Mouse (Mus musculus) embryonic facial prominence, embryonic 12.5 days (tissue): ENCODE measurements around the gene Vsig1. TPM values are rescaled to one million over a fixed set of nuclear protein-coding genes. Genes with fewer than 3 reads are reported as not detected.

Source experiments
- ATAC-seq: fragments of 200-750 bp; cut with Nextera tagmentation; 2 replicates; pipeline ENCODE4 v1.8.0; 2017; ENCODE audit not compliant: insufficient number of reproducible peaks, insufficient read depth, low FRiP score, low TSS enrichment
- H3K27ac ChIP-seq: fragments of 300-500 bp; sonication (generic); 2 replicates; pipeline ENCODE4 v1.5.1; 2016; ENCODE audit warnings: mild to moderate bottlenecking
- H3K27me3 ChIP-seq: fragments of 300-500 bp; sonication (generic); 2 replicates; pipeline ENCODE4 v1.6.1; 2016; ENCODE audit warnings: mild to moderate bottlenecking, moderate library complexity
- H3K36me3 ChIP-seq: fragments of 300-500 bp; sonication (generic); 2 replicates; pipeline ENCODE4 v1.6.1; 2016; ENCODE audit warnings: mild to moderate bottlenecking
- H3K4me1 ChIP-seq: fragments of 300-500 bp; sonication (generic); 2 replicates; pipeline ENCODE4 v1.6.1; 2016
- H3K4me2 ChIP-seq: fragments of 300-500 bp; sonication (generic); replicated peaks from 2 replicates; pipeline ENCODE4 v1.6.1; 2016; ENCODE audit warnings: mild to moderate bottlenecking, moderate library complexity
- H3K4me3 ChIP-seq: fragments of 300-500 bp; sonication (generic); 2 replicates; pipeline ENCODE4 v1.5.1; 2016; ENCODE audit warnings: mild to moderate bottlenecking
- H3K9ac ChIP-seq: fragments of 300-500 bp; sonication (generic); 2 replicates; pipeline ENCODE4 v1.6.1; 2016; ENCODE audit warnings: mild to moderate bottlenecking, moderate library complexity
- H3K9me3 ChIP-seq: fragments of 300-500 bp; sonication (generic); 2 replicates; pipeline ENCODE4 v1.6.1; 2016; ENCODE audit warnings: mild to moderate bottlenecking, moderate library complexity
- WGBS: fragments of 180-500 bp; shearing (Covaris S2); methylation state at CpG from one replicate; pipeline ENCODE4 v1.1.7; 2016; 5-methylcytosine and 5-hydroxymethylcytosine counted together
- polyA plus RNA-seq: library from polyadenylated mRNA; unstranded; fragments of >200 nt; fragmentation: Nextera tagmentation; extraction: Ambion mirVana; gene quantifications from 2 replicates; pipeline ENCODE4 v1.2.1, GENCODE M21; 2016

The Vsig1 gene
- 0.08 TPM in 1 of 2 replicates, not detected in the other for polyA plus RNA-seq

DNA sequence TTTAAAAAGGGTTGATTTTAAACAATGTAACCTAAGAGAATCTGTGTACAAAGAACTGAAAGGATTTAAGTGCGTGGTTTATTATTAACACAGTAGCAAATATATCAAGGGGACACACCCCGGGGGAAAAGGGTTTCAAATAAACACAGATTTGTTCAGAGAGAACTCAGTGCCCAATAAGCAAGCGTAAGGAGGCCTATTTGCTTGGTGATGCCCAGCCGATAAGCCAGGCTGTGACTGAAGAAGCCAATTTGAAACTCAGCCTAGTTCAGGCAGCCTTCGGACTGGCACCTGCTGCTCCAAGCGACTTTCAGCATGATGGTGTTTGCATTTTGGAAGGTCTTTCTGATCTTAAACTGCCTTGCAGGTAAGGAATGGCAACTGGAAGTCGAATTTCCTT lies at the start of gene Vsig1:
Vsig1 (plus strand) TSS at position 249 of the 400 bp plus-strand sequence.
- no peak for ATAC-seq
- Histone ChIP-seq H3K36me3 (no peaks in the 10 kb centered on the region), H3K4me1 (no peaks in the 10 kb centered on the region), H3K27me3 (no peaks in the 10 kb centered on the region; the same call in 1 of the 2 replicates), H3K9ac (no peak within 1 kb of the TSS), H3K4me3 (no peak within 1 kb of the TSS), H3K9me3 (no peaks in the 10 kb centered on the region), H3K4me2 (no peak within 1 kb of the TSS), H3K27ac (no peak within 1 kb of the TSS)
- 70% methylated on average over 7 of the region's 7 CpGs for WGBS

DNA sequence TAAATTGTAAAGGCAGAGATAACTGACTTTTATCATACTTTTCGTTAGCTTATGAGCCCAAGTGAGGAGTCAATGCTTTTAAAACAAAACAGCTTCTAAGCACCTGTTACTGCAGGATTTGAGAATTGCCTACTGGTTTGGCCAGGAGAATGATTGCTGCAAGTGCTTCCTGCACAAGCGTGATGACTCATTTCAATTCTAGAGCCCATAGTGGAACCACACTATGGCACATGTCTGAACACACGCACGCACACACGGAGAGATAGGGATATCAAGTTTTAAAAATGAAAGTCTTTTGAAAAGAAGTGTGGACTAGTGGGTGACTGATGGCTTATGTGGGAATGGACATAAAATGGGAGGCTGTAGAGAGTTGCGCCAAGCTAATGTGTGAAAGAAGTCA lies 44.6 kb upstream of the Vsig1 start:
- H3K9me3 ChIP-seq = no peaks in the 10 kb centered on the region
- H3K4me2 ChIP-seq = no peak overlapping the region
- no peak overlapping the region for H3K27ac ChIP-seq
- no peak overlapping the region for H3K9ac ChIP-seq
- ATAC-seq = no peak
- no peaks in the 10 kb centered on the region for H3K27me3 ChIP-seq
- 90% methylated on average over 6 of the region's 6 CpGs for WGBS
- H3K4me1 ChIP-seq = no peaks in the 10 kb centered on the region
- no peaks in the 10 kb centered on the region for H3K36me3 ChIP-seq
- H3K4me3 ChIP-seq = no peak overlapping the region

DNA sequence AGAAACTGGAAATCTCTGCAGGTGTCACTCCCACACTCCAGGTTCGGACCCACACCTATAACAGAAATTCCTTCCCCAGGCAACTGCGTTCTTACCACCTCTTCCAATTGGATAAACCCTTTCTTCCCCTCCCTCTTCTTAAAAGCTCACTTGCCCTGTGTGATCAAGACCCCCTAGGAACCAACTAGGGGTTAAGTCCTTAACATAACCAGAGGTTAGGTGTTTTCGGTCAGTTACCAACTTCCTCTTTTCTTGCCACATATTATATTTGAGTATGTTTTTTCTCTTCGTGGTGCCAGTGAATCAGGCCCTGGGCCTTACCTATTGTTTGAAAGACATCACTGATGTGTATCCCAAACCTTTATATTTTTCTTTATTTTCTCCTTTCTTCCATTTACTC lies 44.0 kb upstream of the Vsig1 start:
- no peak for ATAC-seq
- H3K27ac ChIP-seq = no peak overlapping the region
- H3K9ac ChIP-seq = no peak overlapping the region
- no peak overlapping the region for H3K4me3 ChIP-seq
- 83% methylated on average over 4 of the region's 4 CpGs for WGBS
- H3K27me3 ChIP-seq = no peaks in the 10 kb centered on the region
- no peaks in the 10 kb centered on the region for H3K4me1 ChIP-seq
- H3K4me2 ChIP-seq = no peak overlapping the region
- H3K9me3 ChIP-seq = no peaks in the 10 kb centered on the region
- H3K36me3 ChIP-seq = no peaks in the 10 kb centered on the region

DNA sequence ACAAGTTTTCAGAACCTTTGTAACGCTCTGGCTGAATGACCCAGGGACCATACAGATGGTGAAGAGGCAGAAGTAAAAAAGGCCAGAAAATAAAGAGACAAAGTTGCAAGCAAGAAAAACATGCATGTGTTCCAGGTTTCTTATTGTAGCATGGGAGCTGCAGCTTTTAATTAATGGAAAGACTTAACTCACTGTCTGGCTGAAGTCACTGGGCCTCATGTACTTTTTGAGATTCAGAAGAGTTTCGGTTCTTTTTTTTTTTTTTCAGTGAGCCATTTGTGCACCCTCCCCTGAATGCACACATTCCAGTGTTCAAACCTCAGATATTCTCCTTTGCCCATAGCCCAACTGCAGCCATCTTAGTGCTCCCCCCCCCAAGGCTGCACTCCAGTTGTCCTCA lies 20.2 kb upstream of the Vsig1 start:
- 67% methylated on average over 2 of the region's 2 CpGs for WGBS
- Histone ChIP-seq H3K27me3 (peaks cover 5% of the 10 kb centered on the region; the same call in 1 of the 2 replicates), H3K36me3 (no peaks in the 10 kb centered on the region), H3K9me3 (no peaks in the 10 kb centered on the region), H3K9ac (no peak overlapping the region), H3K4me2 (no peak overlapping the region), H3K4me1 (no peaks in the 10 kb centered on the region), H3K27ac (no peak overlapping the region), H3K4me3 (no peak overlapping the region)
- ATAC-seq = no peak

DNA sequence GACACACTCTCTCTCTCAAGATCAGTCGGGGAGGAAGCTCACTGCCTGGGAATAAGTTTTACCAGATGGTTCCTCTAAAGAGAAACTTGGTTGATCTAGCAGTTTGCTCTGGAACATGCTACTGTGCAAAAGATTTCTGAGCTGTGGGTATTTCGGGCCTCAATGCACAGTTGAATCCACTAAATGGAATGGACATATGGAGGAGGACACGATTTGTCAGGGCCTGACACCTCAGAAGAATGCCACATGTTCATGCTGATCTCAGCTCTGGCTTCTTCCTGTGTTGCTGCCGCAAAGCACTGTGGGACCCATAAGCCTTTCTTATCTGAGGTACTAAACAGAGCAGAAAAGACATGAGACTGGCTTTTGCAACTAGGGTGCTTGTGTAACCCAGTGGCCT lies 15.6 kb upstream of the Vsig1 start:
- Histone ChIP-seq H3K36me3 (no peaks in the 10 kb centered on the region), H3K9ac (no peak overlapping the region), H3K4me1 (no peaks in the 10 kb centered on the region), H3K27me3 (0 out of 2 replicates have a peak, but pooled peaks cover 3% of the 10 kb centered on the region), H3K4me2 (no peak overlapping the region), H3K9me3 (no peaks in the 10 kb centered on the region), H3K27ac (no peak overlapping the region), H3K4me3 (no peak overlapping the region)
- 82% methylated on average over 4 of the region's 4 CpGs for WGBS
- no peak for ATAC-seq

DNA sequence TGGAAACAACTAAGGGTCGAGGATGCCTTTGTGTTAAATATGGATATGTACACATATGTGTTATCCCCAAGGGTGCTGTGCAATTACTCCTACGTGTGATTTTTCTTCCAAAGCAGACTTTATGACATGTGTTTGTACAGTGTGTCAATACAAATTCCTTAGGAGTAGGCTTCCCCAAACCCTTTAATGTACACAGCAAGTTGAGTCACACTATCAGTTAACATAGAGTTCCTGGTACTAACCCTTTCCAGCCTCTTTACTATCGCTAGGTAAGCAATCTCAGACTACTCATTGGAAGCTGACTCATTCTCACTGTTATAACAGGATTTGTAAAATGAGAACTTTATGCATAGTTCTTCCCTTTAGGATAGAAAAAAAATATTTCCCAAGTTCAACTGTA lies 3.9 kb upstream of the Vsig1 start:
- ATAC-seq = no peak
- Histone ChIP-seq H3K9ac (no peak overlapping the region), H3K27ac (no peak overlapping the region), H3K9me3 (no peaks in the 10 kb centered on the region), H3K4me3 (no peak overlapping the region), H3K36me3 (no peaks in the 10 kb centered on the region), H3K4me1 (no peaks in the 10 kb centered on the region), H3K27me3 (no peaks in the 10 kb centered on the region; the same call in 1 of the 2 replicates), H3K4me2 (no peak overlapping the region)
- WGBS = 79% methylated on average over 3 of the region's 3 CpGs

DNA sequence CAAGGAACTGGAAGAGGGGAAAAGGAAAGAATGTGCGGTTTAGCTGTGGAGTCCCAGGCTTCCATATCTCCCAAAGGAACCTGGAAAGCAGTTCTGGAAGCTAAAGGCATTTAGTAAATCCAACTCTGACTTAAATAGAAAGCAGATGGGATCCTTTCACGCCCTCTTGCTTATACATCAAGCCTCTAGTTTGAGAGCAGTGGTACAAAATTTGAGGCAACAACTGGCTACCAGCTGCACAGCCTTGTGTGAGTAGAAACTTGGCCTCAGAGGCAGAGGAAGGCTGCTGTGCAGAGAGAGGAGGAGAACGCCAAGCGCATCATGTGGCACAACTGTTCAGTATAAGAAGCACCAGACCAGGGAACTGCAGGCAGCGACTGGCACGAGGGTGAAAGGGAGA lies 13.9 kb downstream of the Vsig1 start:
- Histone ChIP-seq H3K27ac (peak overlapping the region; percentile 46; the same call in 1 of the 2 replicates), H3K4me1 (no peaks in the 10 kb centered on the region), H3K27me3 (peaks cover 26% of the 10 kb centered on the region), H3K4me3 (no peak overlapping the region), H3K9ac (no peak overlapping the region), H3K36me3 (no peaks in the 10 kb centered on the region), H3K4me2 (no peak overlapping the region), H3K9me3 (no peaks in the 10 kb centered on the region)
- ATAC-seq = no peak
- 55% methylated on average over 6 of the region's 6 CpGs for WGBS

DNA sequence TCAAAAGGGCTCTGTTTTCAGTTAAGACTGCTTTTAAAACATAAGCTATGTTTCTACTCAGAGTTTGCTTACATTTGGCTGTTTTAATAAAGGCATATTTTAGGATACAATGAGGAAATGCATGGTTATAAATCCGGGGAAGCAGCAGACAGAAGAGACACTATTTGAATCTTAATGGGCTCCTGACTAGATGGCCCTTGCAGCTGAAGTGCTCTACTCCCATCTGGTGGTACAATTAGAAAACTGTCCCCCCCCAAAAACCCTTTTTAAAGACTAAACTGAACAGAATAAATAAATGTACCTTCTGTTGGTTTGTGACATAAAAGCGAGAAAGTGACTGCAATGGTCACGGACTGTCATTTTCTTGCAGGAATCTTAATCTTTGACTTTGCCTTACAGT lies 24.7 kb downstream of the Vsig1 start:
- peaks cover 7% of the 10 kb centered on the region; the same call in 1 of the 2 replicates for H3K27me3 ChIP-seq
- ATAC-seq = no peak

DNA sequence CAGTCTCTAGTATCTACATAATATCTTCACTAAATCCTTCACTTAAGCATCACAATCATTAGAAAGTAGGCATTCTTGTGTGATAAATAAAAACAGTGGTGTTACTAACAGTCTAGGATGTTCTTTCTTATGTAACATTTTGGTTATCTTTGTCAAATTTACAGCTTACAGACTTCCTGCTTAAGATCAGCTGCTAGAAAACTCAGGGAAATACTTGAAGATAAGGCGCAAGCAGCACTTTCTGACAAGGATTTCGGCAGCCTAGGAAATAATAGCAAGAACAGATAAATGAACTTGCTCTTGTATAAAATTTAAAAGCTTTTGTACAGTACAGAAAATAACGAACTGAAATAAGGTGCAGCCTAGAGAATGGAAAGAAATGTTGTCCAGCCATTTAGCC lies 25.9 kb downstream of the Vsig1 start:
- no peak overlapping the region for H3K4me3 ChIP-seq

More for the DNA sequence above, 24.7 kb downstream of the Vsig1 start:
- Histone ChIP-seq H3K27ac (no peak overlapping the region), H3K36me3 (no peaks in the 10 kb centered on the region), H3K4me2 (no peak overlapping the region), H3K9ac (no peak overlapping the region), H3K4me3 (no peak overlapping the region), H3K9me3 (no peaks in the 10 kb centered on the region), H3K4me1 (no peaks in the 10 kb centered on the region)
- 72% methylated on average over 3 of the region's 3 CpGs for WGBS

DNA sequence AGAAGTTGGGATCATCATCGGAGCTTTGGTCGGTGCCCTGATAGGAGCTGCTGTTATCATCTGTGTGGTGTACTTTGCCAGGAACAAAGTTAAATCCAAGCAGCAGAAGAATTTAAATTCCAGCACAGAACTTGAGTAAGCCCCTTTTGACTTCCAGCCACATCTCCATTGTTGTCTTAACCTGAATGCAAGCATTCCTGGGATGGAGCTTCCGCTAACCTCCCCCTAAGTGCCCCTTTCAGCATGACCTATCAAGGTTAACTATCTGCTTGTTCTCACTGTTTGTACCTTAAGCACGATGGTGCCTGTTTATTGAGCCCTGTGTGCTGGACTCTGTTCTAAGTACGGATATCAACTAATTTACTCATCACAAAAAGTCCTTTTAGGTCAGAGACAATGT lies 28.9 kb downstream of the Vsig1 start:
- H3K27me3 ChIP-seq = peaks cover 3% of the 10 kb centered on the region; the same call in 1 of the 2 replicates
- no peaks in the 10 kb centered on the region for H3K9me3 ChIP-seq
- no peak overlapping the region for H3K4me3 ChIP-seq
- H3K27ac ChIP-seq = no peak overlapping the region
- WGBS = 65% methylated on average over 5 of the region's 5 CpGs
- H3K4me1 ChIP-seq = no peaks in the 10 kb centered on the region
- H3K9ac ChIP-seq = no peak overlapping the region
- ATAC-seq = no peak
- no peak overlapping the region for H3K4me2 ChIP-seq
- H3K36me3 ChIP-seq = no peaks in the 10 kb centered on the region

More for the DNA sequence above, 25.9 kb downstream of the Vsig1 start:
- WGBS = 81% methylated on average over 3 of the region's 3 CpGs
- Histone ChIP-seq H3K4me2 (no peak overlapping the region), H3K27ac (no peak overlapping the region), H3K9ac (no peak overlapping the region), H3K4me1 (no peaks in the 10 kb centered on the region), H3K27me3 (peaks cover 7% of the 10 kb centered on the region; the same call in 1 of the 2 replicates), H3K36me3 (no peaks in the 10 kb centered on the region), H3K9me3 (no peaks in the 10 kb centered on the region)
- ATAC-seq = no peak

DNA sequence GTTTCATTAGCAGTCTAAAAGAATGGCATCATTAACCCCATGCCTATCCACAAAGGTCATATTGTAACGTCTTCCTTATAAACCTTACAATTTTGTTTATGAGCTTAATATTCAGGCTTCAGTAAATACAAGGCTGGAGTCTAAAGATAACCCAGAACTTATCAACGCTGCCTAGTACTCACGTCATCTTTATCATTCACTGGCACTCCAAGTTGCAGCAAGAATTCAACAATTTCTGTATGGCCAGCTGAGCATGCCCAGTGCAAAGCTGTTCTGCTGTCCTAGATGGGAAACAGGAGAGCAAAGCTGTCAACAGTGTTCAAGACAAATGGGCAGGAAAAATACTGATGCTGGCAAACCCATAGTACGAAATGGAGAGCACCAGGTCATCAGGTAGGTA lies 46.2 kb downstream of the Vsig1 start:
- no peaks in the 10 kb centered on the region for H3K9me3 ChIP-seq
- H3K27ac ChIP-seq = no peak overlapping the region
- 0 out of 2 replicates have a peak, but pooled peaks cover 5% of the 10 kb centered on the region for H3K27me3 ChIP-seq
- H3K4me2 ChIP-seq = no peak overlapping the region
- 87% methylated on average over 4 of the region's 4 CpGs for WGBS
- no peak overlapping the region for H3K9ac ChIP-seq
- no peaks in the 10 kb centered on the region for H3K36me3 ChIP-seq
- no peak overlapping the region for H3K4me3 ChIP-seq
- ATAC-seq = no peak
- H3K4me1 ChIP-seq = no peaks in the 10 kb centered on the region

DNA sequence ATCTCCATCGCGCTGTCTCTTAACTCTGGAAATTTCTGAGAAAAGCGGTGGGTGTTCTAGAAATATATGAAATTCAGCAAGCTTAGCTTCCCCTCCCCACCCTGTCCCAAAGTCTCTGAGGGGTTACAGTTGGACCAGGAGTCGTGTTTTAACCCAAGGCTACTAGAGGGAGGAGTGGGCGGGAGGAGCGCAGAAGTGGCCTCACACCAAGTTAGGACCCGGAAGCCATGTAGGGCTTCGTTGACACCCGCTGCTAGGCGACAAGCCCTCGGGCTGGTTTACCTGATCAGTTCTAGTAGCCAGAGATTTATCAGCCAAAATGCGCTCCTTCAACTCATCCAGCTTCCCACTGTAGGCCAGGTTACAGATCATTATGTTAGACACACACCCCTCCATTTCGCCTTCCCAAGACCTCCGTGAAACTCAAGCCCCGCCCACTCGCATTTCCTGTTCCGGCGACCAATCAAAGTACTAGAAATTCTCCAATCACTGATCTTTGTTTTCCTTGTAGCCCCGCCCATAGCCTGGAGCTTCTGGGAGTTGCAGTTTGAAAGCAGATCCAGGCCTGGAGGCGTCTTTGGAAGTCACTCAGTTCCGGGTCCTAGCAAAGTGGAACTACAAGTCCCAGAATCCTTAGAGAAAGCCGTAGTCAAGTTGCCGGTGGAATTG lies 49.0 kb downstream of the Vsig1 start, which contains the start of the genes Psmd10 and Atg4a:
Psmd10 (minus strand) TSS at position 457 of the 669 bp plus-strand sequence.
Atg4a (plus strand) TSS at position 636 of the 669 bp plus-strand sequence.
- no peaks in the 10 kb centered on the region for H3K9me3 ChIP-seq
- H3K27ac ChIP-seq = no peak within 1 kb of the TSS
- H3K36me3 ChIP-seq = no peaks in the 10 kb centered on the region
- H3K4me3 ChIP-seq = peak within 1 kb of the TSS; percentile 43
- no peaks in the 10 kb centered on the region for H3K4me1 ChIP-seq
- 24% methylated on average over 23 of the region's 23 CpGs for WGBS
- peak within 1 kb of the TSS; percentile 51 for H3K4me2 ChIP-seq
- 0 out of 2 replicates have a peak, but pooled peaks cover 5% of the 10 kb centered on the region for H3K27me3 ChIP-seq
- peak; percentile 96 for ATAC-seq
- H3K9ac ChIP-seq = peak within 1 kb of the TSS; percentile 44; the same call in 1 of the 2 replicates
